Mouse (Mus musculus) embryonic fibroblast, embryonic 13.5 days (primary cell): ENCODE measurements around the gene Tmc2. TPM values are rescaled to one million over a fixed set of nuclear protein-coding genes. Genes with fewer than 3 reads are reported as not detected.
A peak's percentile ranks its signal among the peaks of the same experiment; 100 is the strongest.

Source experiments
- H3K27ac ChIP-seq: 2 replicates; pipeline ENCODE4 v1.5.1; 2012; ENCODE audit warnings: low read length, control low read depth, inconsistent platforms; ENCODE audit not compliant: insufficient read depth
- H3K4me1 ChIP-seq: 2 replicates; pipeline ENCODE4 v1.6.1; 2011; ENCODE audit warnings: low read length; ENCODE audit not compliant: control insufficient read depth, insufficient read depth
- H3K4me3 ChIP-seq: 2 replicates; pipeline ENCODE4 v1.5.1; 2011; ENCODE audit warnings: mild to moderate bottlenecking, control low read depth, low read length; ENCODE audit not compliant: insufficient read depth
- CTCF ChIP-seq: IDR thresholded peaks from 2 replicates; pipeline ENCODE4 v1.5.1; 2011; ENCODE audit warnings: mild to moderate bottlenecking, control low read depth, low read length, moderate library complexity, borderline replicate concordance; ENCODE audit not compliant: insufficient read depth
- POLR2A ChIP-seq: IDR thresholded peaks from 2 replicates; pipeline ENCODE4 v1.6.1; 2011; ENCODE audit warnings: low read depth, mild to moderate bottlenecking, control low read depth, low read length, moderate library complexity
- polyA plus RNA-seq: library from polyadenylated mRNA; stranded (reverse); fragments of >200 nt; gene quantifications from 2 replicates; pipeline ENCODE4 v1.2.4, GENCODE M21; 2011; ENCODE audit warnings: low read depth; ENCODE audit not compliant: missing spikeins, insufficient read length

Tmc2 gene
- polyA plus RNA-seq, 1 experiment = not detected

GRCm38 (mm10) chr2:130171674-130172073, 23.3 kb upstream of the Tmc2 start:
- Histone ChIP-seq H3K4me1 (0 out of 2 replicates have a peak, but pooled peaks cover under 1% of the 10 kb centered on the region), H3K4me3 (no peak overlapping the region), H3K27ac (no peak overlapping the region)
- TF ChIP-seq POLR2A (no peak), CTCF (no peak)

- Histone ChIP-seq H3K27ac (no peak overlapping the region), H3K4me3 (peak overlapping the region; percentile 62), H3K4me1 (0 out of 2 replicates have a peak, but pooled peaks cover 3% of the 10 kb centered on the region)
- TF ChIP-seq POLR2A (no peak), CTCF (no peak)
Measured at GRCm38 (mm10) chr2:130176820-130177219, 18.2 kb upstream of the Tmc2 start.

DNA sequence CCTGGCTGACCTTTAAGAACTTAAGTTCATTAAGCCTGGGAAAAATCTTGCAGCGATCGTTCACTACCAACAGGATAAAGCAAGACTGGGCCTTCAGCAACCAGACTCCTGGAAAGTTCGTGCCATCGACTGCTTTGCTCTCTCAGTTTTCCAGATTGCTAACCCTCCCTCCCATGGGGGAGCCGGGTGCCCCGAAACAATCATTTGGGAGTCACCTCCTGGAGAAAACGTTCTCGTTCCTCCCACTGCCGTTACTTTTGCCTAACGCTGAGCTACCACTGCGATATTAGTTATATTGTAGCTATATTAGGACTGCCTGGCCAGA, 16.7 kb upstream of the Tmc2 start:
- TF ChIP-seq POLR2A = no peak
- no peak for TF ChIP-seq CTCF
- Histone ChIP-seq H3K4me1 (0 out of 2 replicates have a peak, but pooled peaks cover 3% of the 10 kb centered on the region), H3K27ac (peak overlapping the region; percentile 54), H3K4me3 (peak overlapping the region; percentile 62)

GRCm38 (mm10) chr2:130178706-130179506, 16.1 kb upstream of the Tmc2 start, which contains the start of gene Snrpb:
TSS of gene Snrpb (minus strand) at chr2:130179403.
- TF ChIP-seq POLR2A (peak; percentile 75), CTCF (no peak)
- peak within 1 kb of the TSS; percentile 54 for H3K27ac ChIP-seq
- peak within 1 kb of the TSS; percentile 62 for H3K4me3 ChIP-seq
- peaks cover 6% of the 10 kb centered on the region for H3K4me1 ChIP-seq

DNA sequence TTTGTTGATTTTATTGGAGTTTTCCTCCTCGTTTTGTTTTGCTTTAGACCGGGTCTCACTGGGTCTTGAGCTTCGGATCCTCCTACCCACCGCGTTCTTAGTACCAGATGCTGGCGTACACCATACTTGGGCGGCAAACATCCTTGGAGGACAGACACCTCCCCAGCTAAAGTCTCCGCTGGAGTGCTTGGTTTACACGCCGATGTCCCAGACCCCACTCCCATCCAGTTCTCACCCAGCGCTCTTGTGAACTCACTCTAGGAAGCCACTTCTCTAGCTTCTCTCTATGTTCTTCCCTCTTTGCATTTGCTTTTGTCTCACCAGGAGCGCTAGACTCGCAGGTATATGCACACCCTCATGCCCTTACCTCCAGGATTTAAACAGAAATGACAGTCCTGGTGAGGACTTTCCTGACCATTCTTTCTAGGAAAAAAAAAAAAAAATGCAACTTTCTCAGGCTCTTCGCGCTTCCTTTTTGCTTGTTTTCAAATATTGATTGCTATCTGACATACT, 15.4 kb upstream of the Tmc2 start:
- Histone ChIP-seq H3K4me1 (peaks cover 10% of the 10 kb centered on the region), H3K27ac (no peak overlapping the region), H3K4me3 (peak overlapping the region; percentile 62)
- no peak for TF ChIP-seq CTCF
- TF ChIP-seq POLR2A = no peak

DNA sequence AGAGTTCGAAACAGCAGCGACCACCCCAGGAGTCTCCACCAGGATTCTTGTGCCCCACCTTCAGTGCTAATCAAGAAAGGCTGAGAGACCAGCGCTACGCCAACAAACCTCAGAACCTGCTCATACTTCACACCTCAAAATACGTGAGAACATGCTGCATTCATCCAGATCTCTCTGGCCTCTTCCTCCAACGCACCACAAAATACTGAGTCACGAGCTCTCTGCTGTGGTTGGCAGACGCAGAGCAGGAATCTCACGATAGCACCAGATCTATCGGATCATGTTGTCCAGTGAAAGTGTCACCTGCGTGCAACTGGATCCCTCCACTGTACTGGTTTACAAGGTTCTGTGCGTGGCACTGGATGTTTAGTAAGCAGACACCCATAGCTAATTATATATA, 6.6 kb upstream of the Tmc2 start:
- Histone ChIP-seq H3K4me3 (no peak overlapping the region), H3K4me1 (peaks cover 7% of the 10 kb centered on the region), H3K27ac (no peak overlapping the region)
- no peak for TF ChIP-seq POLR2A
- no peak for TF ChIP-seq CTCF

GRCm38 (mm10) chr2:130200961-130201360, 6.0 kb downstream of the Tmc2 start:
- Histone ChIP-seq H3K4me3 (no peak overlapping the region), H3K27ac (no peak overlapping the region), H3K4me1 (no peaks in the 10 kb centered on the region)
- TF ChIP-seq CTCF (no peak), POLR2A (no peak)

- H3K27ac ChIP-seq = no peak overlapping the region
- TF ChIP-seq CTCF (no peak), POLR2A (no peak)
- no peaks in the 10 kb centered on the region for H3K4me1 ChIP-seq
- no peak overlapping the region for H3K4me3 ChIP-seq
Measured at GRCm38 (mm10) chr2:130207376-130207775, 12.4 kb downstream of the Tmc2 start.

- Histone ChIP-seq H3K4me1 (no peaks in the 10 kb centered on the region), H3K4me3 (no peak overlapping the region), H3K27ac (no peak overlapping the region)
- TF ChIP-seq CTCF = no peak
- no peak for TF ChIP-seq POLR2A
Measured at GRCm38 (mm10) chr2:130207996-130208395, 13.0 kb downstream of the Tmc2 start.

DNA sequence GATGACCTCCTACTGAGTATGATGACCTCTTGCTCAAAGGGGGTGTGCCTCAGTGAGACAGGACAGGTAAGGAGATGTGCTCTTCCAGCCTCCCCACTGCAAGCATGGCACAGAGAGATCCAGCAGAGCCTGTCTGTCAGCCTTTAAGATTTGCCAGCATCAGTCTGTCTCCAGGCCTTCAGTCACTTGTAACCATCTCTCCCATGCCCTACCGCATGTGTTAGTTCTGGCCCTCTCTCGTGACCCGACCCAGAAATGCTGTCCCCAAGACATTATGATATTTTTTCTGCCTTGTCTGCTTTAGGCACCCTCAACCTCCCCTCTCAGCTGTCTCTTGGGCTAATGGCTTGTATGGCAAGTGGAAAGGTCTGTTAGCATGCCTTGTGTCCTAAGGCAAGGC, 14.6 kb downstream of the Tmc2 start:
- TF ChIP-seq POLR2A (no peak), CTCF (no peak)
- no peak overlapping the region for H3K27ac ChIP-seq
- no peaks in the 10 kb centered on the region for H3K4me1 ChIP-seq
- no peak overlapping the region for H3K4me3 ChIP-seq
